Mouse (Mus musculus) hindbrain, embryonic 13.5 days (tissue): ENCODE measurements at regions not wholly inside any gene's neighbourhood (a gene's known extent, or its start where the extent isn't known, plus 50 kb on each side); places are given as distances from the start of the nearest gene placed in this dataset.

Experiments used
- ATAC-seq: fragments of 200-750 bp; cut with Nextera tagmentation; 2 replicates; pipeline ENCODE4 v1.8.0; 2017; ENCODE audit warnings: moderate TSS enrichment; ENCODE audit not compliant: low FRiP score
- H3K27ac ChIP-seq: fragments of 300-500 bp; sonication (generic); 2 replicates; pipeline ENCODE4 v1.5.1; 2015; ENCODE audit warnings: inconsistent platforms, mild to moderate bottlenecking, moderate library complexity
- H3K27me3 ChIP-seq: fragments of 300-500 bp; sonication (generic); 2 replicates; pipeline ENCODE4 v1.6.1; 2015; ENCODE audit warnings: mild to moderate bottlenecking, inconsistent platforms
- H3K36me3 ChIP-seq: fragments of 300-500 bp; sonication (generic); 2 replicates; pipeline ENCODE4 v1.6.1; 2015; ENCODE audit warnings: mild to moderate bottlenecking, inconsistent platforms
- H3K4me1 ChIP-seq: fragments of 300-500 bp; sonication (generic); replicated peaks from 2 replicates; pipeline ENCODE4 v1.6.1; 2015; ENCODE audit warnings: inconsistent platforms
- H3K4me2 ChIP-seq: fragments of 300-500 bp; sonication (generic); 2 replicates; pipeline ENCODE4 v1.6.1; 2015; ENCODE audit warnings: inconsistent platforms, mild to moderate bottlenecking, moderate library complexity
- H3K4me3 ChIP-seq: fragments of 300-500 bp; sonication (generic); 2 replicates; pipeline ENCODE4 v1.5.1; 2015; ENCODE audit warnings: mild to moderate bottlenecking, inconsistent platforms
- H3K9ac ChIP-seq: fragments of 300-500 bp; sonication (generic); 2 replicates; pipeline ENCODE4 v1.6.1; 2015; ENCODE audit warnings: mild to moderate bottlenecking, inconsistent platforms
- H3K9me3 ChIP-seq: fragments of 300-500 bp; sonication (generic); 2 replicates; pipeline ENCODE4 v1.6.1; 2016; ENCODE audit warnings: inconsistent platforms
- WGBS: fragments of 180-500 bp; shearing (Covaris S2); methylation state at CpG from one replicate; pipeline ENCODE4 v1.1.7; 2015; 5-methylcytosine and 5-hydroxymethylcytosine counted together

DNA sequence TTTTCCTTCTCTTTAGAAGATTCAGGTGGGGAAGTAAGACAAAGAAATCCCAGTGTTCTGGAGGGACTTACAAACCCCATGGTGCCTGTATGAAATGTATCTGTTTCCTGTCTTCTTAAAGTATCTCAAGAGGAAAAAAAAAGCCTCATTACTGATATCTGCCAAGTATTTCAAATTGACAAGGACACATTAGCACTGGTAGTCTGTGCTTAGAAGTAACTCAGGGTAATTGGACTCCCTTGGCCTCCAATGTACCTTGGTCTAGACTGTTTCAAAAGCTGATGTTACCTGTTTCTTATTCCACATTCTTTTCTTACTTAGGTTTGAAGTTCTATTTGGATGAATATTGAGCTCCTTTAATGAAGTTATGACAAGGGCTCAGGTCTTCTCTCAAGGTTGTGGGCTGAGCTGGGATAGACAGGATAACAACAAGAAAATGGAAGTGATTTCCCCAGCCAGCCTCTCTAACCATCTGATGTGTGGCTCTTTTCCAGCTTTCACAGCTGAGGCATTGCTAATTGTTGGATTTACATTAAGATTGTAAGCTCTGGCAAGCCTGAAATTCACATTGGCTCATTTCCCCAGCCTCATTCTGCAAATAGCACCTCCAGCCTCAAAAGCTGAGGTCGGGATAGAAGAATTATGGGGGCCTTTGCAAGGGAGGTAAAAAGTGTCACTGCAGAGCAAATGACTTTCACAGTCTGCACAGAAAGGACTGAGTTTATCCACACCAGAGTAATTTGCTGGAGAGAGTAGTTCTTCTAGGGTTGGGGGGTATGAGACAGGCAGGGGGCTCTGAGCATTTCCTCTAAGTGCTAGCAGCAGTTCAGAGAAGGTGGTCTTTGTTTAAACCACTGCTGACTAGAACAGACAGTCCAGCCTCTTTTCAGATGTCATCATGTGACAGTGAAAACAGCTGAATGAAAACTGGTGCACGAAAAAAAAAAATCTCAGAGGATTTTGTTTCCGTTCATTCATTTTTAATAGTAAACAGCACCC, 292.3 kb upstream of the Nbea start:
- Histone ChIP-seq H3K9me3 (no peaks in the 10 kb centered on the region), H3K27ac (peak overlapping the region; percentile 52; the same call in 1 of the 2 replicates), H3K27me3 (no peaks in the 10 kb centered on the region), H3K4me1 (peaks cover 27% of the 10 kb centered on the region), H3K9ac (no peak overlapping the region), H3K36me3 (no peaks in the 10 kb centered on the region), H3K4me3 (no peak overlapping the region), H3K4me2 (no peak overlapping the region)
- WGBS: 38% methylated on average over 3 of the region's 3 CpGs
- ATAC-seq: peak; percentile 63

DNA sequence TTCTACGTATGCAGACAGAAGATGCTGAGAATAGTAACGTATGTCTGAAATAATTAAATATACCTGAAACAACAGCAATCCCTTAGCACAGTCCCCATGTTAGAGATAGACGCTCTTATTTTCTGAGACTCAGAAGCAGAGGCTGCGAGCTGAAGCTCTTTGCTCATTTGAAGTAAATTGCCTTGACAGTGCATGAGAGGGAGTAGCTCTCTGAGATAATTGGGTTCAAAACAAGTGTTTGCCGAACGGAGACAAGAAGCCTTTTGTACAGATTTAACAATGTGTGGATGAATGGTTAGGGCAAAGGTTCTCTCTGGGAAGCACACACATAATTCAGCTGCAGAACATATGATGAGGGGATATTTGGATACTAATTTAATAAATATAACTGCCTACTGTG, 289.1 kb upstream of the Nbea start:
- no peaks in the 10 kb centered on the region for H3K36me3 ChIP-seq
- no peak for ATAC-seq
- H3K27me3 ChIP-seq: no peaks in the 10 kb centered on the region
- 36% methylated on average over 6 of the region's 6 CpGs for WGBS
- H3K27ac ChIP-seq: no peak overlapping the region
- H3K4me3 ChIP-seq: no peak overlapping the region
- H3K9me3 ChIP-seq: no peaks in the 10 kb centered on the region
- H3K4me2 ChIP-seq: no peak overlapping the region
- peaks cover 27% of the 10 kb centered on the region for H3K4me1 ChIP-seq
- no peak overlapping the region for H3K9ac ChIP-seq

DNA sequence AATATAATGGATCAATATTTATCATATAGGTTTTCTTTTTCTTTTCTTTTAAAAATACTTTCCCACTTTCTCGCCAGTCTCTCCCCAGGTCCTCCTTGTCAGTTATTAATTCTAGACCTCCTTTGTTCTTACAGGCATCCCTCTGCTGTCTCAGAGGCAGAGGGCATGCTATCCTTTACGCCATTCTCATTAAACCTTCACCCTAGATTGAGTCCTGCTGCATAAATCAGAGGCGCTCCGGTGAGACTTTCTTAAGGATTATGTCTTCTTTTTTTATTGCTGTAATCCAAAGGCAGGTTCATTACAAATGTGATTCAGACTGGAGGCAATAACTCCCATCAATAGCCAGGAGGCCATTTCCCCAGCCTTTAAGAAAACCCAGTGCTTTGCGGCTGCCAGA, 288.3 kb upstream of the Nbea start:
- Histone ChIP-seq H3K4me2 (no peak overlapping the region), H3K27ac (peak overlapping the region; percentile 48; the same call in 1 of the 2 replicates), H3K36me3 (no peaks in the 10 kb centered on the region), H3K4me3 (no peak overlapping the region), H3K9ac (no peak overlapping the region), H3K9me3 (no peaks in the 10 kb centered on the region), H3K4me1 (peaks cover 26% of the 10 kb centered on the region), H3K27me3 (no peaks in the 10 kb centered on the region)
- WGBS: 36% methylated on average over 5 of the region's 5 CpGs
- ATAC-seq: no peak

DNA sequence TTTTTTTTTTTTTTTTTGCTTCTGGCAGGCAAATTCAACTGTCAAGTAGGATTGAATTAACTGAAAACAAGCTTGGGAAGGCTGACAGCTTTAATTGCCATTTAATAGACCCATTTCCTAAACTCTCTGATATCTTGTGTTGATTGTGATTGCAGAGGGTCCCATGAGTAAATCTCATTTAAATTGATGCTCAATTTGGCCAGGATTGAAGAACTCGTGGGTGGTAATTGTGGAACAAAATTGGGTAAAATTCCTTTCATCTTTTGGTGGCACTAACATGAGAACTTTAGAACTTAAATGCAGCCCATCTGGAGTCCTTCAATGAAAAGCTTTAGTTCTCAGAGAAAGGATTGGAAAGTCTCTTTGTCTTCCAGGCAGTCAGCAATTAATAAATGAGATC, 287.7 kb upstream of the Nbea start:
- ATAC-seq: no peak
- H3K9ac ChIP-seq: no peak overlapping the region
- no peaks in the 10 kb centered on the region for H3K36me3 ChIP-seq
- peaks cover 21% of the 10 kb centered on the region for H3K4me1 ChIP-seq
- H3K27ac ChIP-seq: no peak overlapping the region
- no peak overlapping the region for H3K4me3 ChIP-seq
- 35% methylated on average over 1 of the region's 1 CpGs for WGBS
- H3K27me3 ChIP-seq: no peaks in the 10 kb centered on the region
- H3K4me2 ChIP-seq: no peak overlapping the region
- H3K9me3 ChIP-seq: no peaks in the 10 kb centered on the region

DNA sequence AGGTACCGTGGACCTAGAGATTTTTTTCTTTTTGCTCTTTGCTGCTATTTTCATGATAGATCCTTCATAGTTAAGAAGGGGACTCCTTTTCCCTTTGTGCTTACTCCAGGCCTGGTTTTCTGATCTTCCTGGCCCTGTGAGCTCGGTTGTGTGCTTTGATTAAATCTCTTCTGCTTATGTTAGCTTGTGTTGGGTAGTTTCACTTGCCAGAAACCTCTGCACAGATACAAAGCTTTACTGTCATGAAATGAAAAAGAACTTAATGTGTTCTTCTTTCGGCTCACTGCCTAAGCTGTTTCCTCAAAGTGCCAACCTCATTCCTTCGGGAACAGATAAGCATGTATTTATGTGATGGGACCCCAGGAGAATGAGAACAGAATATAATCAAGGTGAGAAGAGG, 274.1 kb upstream of the Nbea start:
- peaks cover 17% of the 10 kb centered on the region for H3K4me1 ChIP-seq
- no peak overlapping the region for H3K4me2 ChIP-seq
- ATAC-seq: no peak
- 50% methylated on average over 4 of the region's 4 CpGs for WGBS
- no peak overlapping the region for H3K9ac ChIP-seq
- H3K27ac ChIP-seq: peak overlapping the region; percentile 44; the same call in 1 of the 2 replicates
- no peaks in the 10 kb centered on the region for H3K36me3 ChIP-seq
- no peaks in the 10 kb centered on the region for H3K9me3 ChIP-seq
- H3K4me3 ChIP-seq: no peak overlapping the region
- H3K27me3 ChIP-seq: no peaks in the 10 kb centered on the region

DNA sequence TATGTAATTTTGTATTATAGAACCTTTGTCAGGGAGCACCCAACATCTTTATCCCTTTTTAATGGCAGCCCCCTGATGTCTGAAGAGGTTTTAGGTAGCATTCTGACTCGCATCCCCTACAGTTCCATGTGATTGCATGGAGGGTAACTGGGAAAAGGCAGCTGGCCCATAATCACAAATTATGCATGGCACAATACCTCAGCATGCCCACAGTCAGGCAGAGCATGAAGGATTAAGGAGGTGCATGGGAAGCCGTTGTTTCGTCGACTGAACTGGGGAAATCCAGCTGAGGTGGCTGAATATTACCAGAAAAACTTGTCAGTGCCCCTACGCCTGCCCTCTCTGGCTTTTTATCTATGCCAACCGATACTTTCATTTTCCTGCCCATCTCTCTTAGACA, 272.8 kb upstream of the Nbea start:
- WGBS: 44% methylated on average over 6 of the region's 6 CpGs

DNA sequence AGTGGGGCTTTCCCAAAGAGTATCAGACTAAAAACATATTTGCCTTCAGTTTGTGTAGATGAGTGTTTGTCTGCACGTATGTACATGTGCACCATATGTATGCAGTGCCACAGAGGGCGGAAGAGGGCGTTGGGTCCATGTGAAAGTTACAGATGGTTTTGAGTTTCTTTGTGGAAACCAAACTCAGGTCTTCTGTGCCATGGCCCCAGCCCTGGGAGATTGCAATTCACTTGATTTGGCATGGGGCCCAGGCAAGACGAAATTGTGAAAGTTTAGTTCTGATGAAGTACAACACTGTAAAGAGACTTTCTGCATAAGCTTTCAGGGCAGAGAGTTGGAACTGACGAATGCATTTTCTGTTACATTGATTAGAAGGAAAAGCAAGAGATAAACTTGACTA, 255.4 kb upstream of the Nbea start:
- Histone ChIP-seq H3K9ac (no peak overlapping the region), H3K36me3 (no peaks in the 10 kb centered on the region), H3K4me3 (no peak overlapping the region), H3K4me1 (peaks cover 16% of the 10 kb centered on the region), H3K27me3 (no peaks in the 10 kb centered on the region), H3K9me3 (no peaks in the 10 kb centered on the region), H3K27ac (peak overlapping the region; percentile 66; the same call in 1 of the 2 replicates), H3K4me2 (no peak overlapping the region)
- ATAC-seq: no peak
- 77% methylated on average over 5 of the region's 5 CpGs for WGBS

More for the DNA sequence above, 272.8 kb upstream of the Nbea start:
- no peak overlapping the region for H3K4me2 ChIP-seq
- no peak overlapping the region for H3K27ac ChIP-seq
- ATAC-seq: no peak
- H3K4me1 ChIP-seq: peaks cover 17% of the 10 kb centered on the region
- H3K9me3 ChIP-seq: no peaks in the 10 kb centered on the region
- no peak overlapping the region for H3K4me3 ChIP-seq
- H3K9ac ChIP-seq: no peak overlapping the region
- H3K36me3 ChIP-seq: no peaks in the 10 kb centered on the region
- no peaks in the 10 kb centered on the region for H3K27me3 ChIP-seq

DNA sequence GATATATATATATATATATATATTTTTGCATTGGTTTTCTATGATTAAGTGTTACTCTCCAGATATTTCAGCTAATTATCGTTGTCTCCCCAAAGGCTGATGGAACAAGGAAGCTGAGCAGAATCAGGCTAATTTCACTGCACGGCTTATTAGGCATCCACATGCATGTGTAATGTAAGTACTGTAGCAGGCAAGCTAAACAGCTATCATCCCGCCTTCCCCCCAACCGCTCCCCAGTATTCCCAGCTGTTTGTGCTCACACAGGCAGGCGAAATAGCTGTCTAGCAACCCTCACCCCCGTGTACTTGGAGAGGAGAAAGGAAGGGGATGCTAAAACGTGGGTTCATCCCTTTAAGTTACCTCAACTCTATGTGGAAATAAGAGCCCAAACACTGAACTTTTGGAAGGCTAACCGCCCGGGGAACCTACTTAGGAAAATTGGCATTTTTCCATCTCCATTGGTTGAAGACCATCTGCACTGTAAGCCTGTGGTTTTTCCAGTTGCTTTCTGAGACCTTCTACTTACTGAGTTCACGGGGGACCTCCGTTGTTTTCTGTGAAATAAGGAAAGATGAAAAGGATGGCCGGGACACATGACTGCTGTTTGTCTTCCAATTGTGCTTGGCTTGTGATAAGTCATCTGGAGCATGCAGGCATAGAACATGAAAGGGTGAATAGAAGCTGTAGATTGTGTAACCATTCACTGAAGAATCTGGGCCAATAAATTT, 254.7 kb upstream of the Nbea start:
- WGBS: 39% methylated on average over 12 of the region's 12 CpGs
- peak overlapping the region; percentile 35 for H3K4me2 ChIP-seq
- peak; percentile 86 for ATAC-seq

DNA sequence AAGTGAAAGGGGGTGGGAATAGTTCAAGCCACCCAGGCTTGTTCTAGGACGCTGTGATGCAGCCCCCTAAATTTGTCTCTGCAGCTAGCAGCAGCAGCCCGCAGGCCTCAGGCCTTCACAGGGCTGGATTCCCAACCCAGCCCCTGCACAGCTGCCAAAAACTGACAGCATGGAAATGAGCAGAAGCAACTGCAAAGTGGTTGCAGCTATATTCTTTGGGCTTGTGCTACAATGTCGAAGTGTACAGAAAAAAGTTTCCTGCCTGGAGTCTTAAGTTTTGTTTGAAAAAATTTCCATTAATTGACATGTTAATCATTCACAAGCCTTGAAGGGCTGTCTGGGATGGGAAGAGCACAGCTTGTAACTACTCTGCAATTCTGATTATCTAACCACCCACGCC, 253.6 kb upstream of the Nbea start:
- H3K4me1 ChIP-seq: peaks cover 16% of the 10 kb centered on the region
- no peak overlapping the region for H3K4me3 ChIP-seq
- H3K27ac ChIP-seq: 0 out of 2 replicates have a peak overlapping the region, but pooled peaks have one; percentile 36
- H3K9ac ChIP-seq: no peak overlapping the region
- ATAC-seq: no peak
- 15% methylated on average over 4 of the region's 4 CpGs for WGBS
- H3K36me3 ChIP-seq: no peaks in the 10 kb centered on the region
- no peaks in the 10 kb centered on the region for H3K27me3 ChIP-seq
- no peaks in the 10 kb centered on the region for H3K9me3 ChIP-seq
- H3K4me2 ChIP-seq: no peak overlapping the region

More for the DNA sequence above, 254.7 kb upstream of the Nbea start:
- H3K36me3 ChIP-seq: no peaks in the 10 kb centered on the region
- H3K9ac ChIP-seq: no peak overlapping the region
- H3K27ac ChIP-seq: peak overlapping the region; percentile 66
- no peaks in the 10 kb centered on the region for H3K27me3 ChIP-seq
- H3K9me3 ChIP-seq: no peaks in the 10 kb centered on the region
- peaks cover 16% of the 10 kb centered on the region for H3K4me1 ChIP-seq
- no peak overlapping the region for H3K4me3 ChIP-seq

DNA sequence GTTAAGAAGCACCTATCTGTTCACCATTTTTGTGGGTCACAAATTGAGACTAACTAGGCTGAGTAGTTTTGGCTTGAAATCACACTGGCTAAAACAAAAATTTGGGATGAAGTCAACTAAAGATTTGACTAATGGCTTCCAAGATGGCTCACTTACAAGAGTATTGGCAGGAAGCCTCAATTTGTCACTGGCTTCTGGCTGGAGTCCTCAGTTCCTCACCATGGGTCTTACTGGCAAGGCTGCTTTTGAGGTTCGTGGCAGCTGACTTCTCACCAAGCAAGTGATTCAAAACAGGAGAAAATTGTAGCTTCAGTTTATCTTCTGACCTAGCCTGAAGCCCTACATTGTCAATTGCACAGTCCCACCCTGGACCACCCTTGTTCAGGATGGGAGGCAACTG, 250.0 kb upstream of the Nbea start:
- H3K36me3 ChIP-seq: no peaks in the 10 kb centered on the region
- H3K9ac ChIP-seq: no peak overlapping the region
- WGBS: 78% methylated on average over 1 of the region's 1 CpGs
- no peak overlapping the region for H3K4me2 ChIP-seq
- H3K27me3 ChIP-seq: no peaks in the 10 kb centered on the region
- no peak for ATAC-seq
- H3K9me3 ChIP-seq: no peaks in the 10 kb centered on the region
- H3K27ac ChIP-seq: no peak overlapping the region
- peaks cover 13% of the 10 kb centered on the region for H3K4me1 ChIP-seq
- H3K4me3 ChIP-seq: no peak overlapping the region

DNA sequence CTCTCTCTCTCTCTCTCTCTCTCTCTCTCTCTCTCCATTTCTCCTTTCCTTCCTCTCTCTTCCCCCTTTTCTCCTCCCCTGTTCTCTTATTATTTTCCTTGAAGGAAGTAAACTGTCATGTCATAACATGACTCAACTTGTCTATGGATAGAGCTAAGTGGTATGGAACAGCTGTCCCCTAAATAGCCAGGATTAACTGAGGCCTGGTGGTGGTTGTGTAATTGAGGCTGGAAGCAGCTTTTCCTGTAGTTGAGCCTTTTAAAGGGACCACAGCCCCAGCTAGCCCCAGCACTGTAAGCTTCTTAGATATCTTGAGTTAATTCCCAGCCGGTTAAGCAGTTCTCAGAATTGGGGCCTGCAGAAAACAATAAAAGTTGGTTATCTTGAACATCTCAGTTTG, 243.7 kb upstream of the Nbea start:
- no peak overlapping the region for H3K4me3 ChIP-seq
- no peaks in the 10 kb centered on the region for H3K27me3 ChIP-seq
- 90% methylated on average over 1 of the region's 1 CpGs for WGBS
- H3K4me1 ChIP-seq: no peaks in the 10 kb centered on the region
- H3K4me2 ChIP-seq: no peak overlapping the region
- H3K36me3 ChIP-seq: no peaks in the 10 kb centered on the region
- H3K9ac ChIP-seq: no peak overlapping the region
- no peak overlapping the region for H3K27ac ChIP-seq
- no peaks in the 10 kb centered on the region for H3K9me3 ChIP-seq
- ATAC-seq: no peak

DNA sequence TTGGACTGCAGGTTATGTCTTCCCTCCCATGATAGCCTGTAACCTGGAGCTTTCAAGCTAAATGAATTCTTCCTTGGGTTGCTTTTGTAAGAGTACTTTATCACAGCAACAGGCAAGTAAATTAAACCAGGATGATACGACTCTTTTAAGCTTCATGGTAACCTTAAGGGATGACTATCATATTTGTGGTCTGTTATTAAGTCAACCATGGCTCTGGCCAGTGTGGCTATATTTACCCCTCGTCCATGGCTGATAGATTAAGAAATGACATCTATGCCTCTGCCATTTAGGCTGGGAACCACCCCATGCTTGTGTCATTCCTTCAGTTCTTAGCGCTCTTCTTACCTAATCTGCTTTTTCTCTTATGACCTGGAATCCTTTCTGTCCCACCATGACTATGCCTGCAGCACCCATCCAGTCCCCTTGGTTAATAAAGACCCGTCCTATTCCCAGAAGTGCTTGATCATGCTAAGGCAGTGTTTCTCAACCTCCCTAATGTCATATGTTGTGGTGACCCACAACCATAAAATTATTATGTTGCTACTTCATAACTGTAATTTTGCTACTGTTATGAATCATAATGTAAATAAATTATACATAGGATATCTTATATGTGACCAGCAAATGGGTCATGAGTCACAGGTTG, 214.5 kb upstream of the Nbea start:
- Histone ChIP-seq H3K4me2 (no peak overlapping the region), H3K27ac (no peak overlapping the region), H3K4me1 (no peaks in the 10 kb centered on the region), H3K36me3 (no peaks in the 10 kb centered on the region), H3K27me3 (no peaks in the 10 kb centered on the region), H3K4me3 (no peak overlapping the region), H3K9ac (no peak overlapping the region), H3K9me3 (no peaks in the 10 kb centered on the region)
- no peak for ATAC-seq
- WGBS: 91% methylated on average over 4 of the region's 4 CpGs
